Mouse (Mus musculus): Measurements from ENCODE around the gene Edil3.
A peak's percentile ranks its signal among the peaks of the same experiment; 100 is the strongest.

The Edil3 gene

GRCm38 (mm10) chr13:88821440-88822331 is at the start of gene Edil3:
TSS of gene Edil3 (plus strand) at chr13:88821472.
- DNase-seq = peak; percentile 36

- no peak for DNase-seq
Observed at GRCm38 (mm10) chr13:88799186-88799585, 22.1 kb upstream of the Edil3 start.

- no peak for DNase-seq
Observed at GRCm38 (mm10) chr13:88801006-88801405, 20.3 kb upstream of the Edil3 start.

- DNase-seq = no peak
Observed at GRCm38 (mm10) chr13:88805838-88806237, 15.4 kb upstream of the Edil3 start.

- DNase-seq = no peak
Observed at GRCm38 (mm10) chr13:88806269-88806668, 15.0 kb upstream of the Edil3 start.

- no peak for DNase-seq
Observed at GRCm38 (mm10) chr13:88810097-88810496, 11.2 kb upstream of the Edil3 start.

- no peak for DNase-seq
Observed at GRCm38 (mm10) chr13:88820686-88821308, 475 bp upstream of the Edil3 start.

- DNase-seq = no peak
Observed at GRCm38 (mm10) chr13:88822332-88822895, 1.1 kb downstream of the Edil3 start.

GRCm38 (mm10) chr13:88822976-88823521 is 1.8 kb downstream of the Edil3 start:
- DNase-seq = no peak

GRCm38 (mm10) chr13:88823522-88824419 is 2.5 kb downstream of the Edil3 start:
- DNase-seq = peak; percentile 50

GRCm38 (mm10) chr13:88824441-88824840 is 3.2 kb downstream of the Edil3 start:
- DNase-seq = no peak

GRCm38 (mm10) chr13:88828362-88828761 is 7.1 kb downstream of the Edil3 start:
- peak; percentile 4 for DNase-seq

- no peak for DNase-seq
Observed at GRCm38 (mm10) chr13:88833732-88834131, 12.5 kb downstream of the Edil3 start.

GRCm38 (mm10) chr13:88849739-88850138 is 28.5 kb downstream of the Edil3 start:
- DNase-seq = no peak

GRCm38 (mm10) chr13:88879960-88880359 is 58.7 kb downstream of the Edil3 start:
- DNase-seq = no peak

GRCm38 (mm10) chr13:88890728-88891127 is 69.5 kb downstream of the Edil3 start:
- DNase-seq = no peak

GRCm38 (mm10) chr13:88900046-88900445 is 78.8 kb downstream of the Edil3 start:
- no peak for DNase-seq

- DNase-seq = no peak
Observed at GRCm38 (mm10) chr13:88907405-88907804, 86.1 kb downstream of the Edil3 start.

- no peak for DNase-seq
Observed at GRCm38 (mm10) chr13:88908187-88908586, 86.9 kb downstream of the Edil3 start.

- no peak for DNase-seq
Observed at GRCm38 (mm10) chr13:88916503-88916902, 95.2 kb downstream of the Edil3 start.

GRCm38 (mm10) chr13:88929626-88930025 is 108.4 kb downstream of the Edil3 start:
- DNase-seq = no peak

GRCm38 (mm10) chr13:88938564-88938963 is 117.3 kb downstream of the Edil3 start:
- no peak for DNase-seq
